Mouse (Mus musculus): ENCODE results near the gene Pde4c. TPM values are rescaled to one million over a fixed set of nuclear protein-coding genes. Genes with fewer than 3 reads are reported as not detected.

Pde4c gene
- polyA plus RNA-seq (2015; fragmentation: Nextera tagmentation; extraction: Ambion mirVana) = 0.14 TPM in 1 of 2 replicates, not detected in the other

GRCm38 (mm10) chr8:70723486-70724210 is at the start of gene Pde4c:
Pde4c (plus strand) TSS chr8:70723720.
- Histone ChIP-seq H3K27ac (replicated peaks) (no peak within 1 kb of the TSS), H3K4me1 (no peaks in the 10 kb centered on the region), H3K36me3 (no peaks in the 10 kb centered on the region), H3K4me2 (no peak within 1 kb of the TSS), H3K9me3 (no peaks in the 10 kb centered on the region), H3K4me3 (no peak within 1 kb of the TSS), H3K27me3 (replicated peaks) (peaks cover 69% of the 10 kb centered on the region), H3K9ac (0 out of 2 replicates have a peak within 1 kb of the TSS, but pooled peaks have one; percentile 40)
- WGBS = 51% methylated on average over 7 of the region's 7 CpGs
- no peak for ATAC-seq (ENCODE audit: extremely low read depth, insufficient number of reproducible peaks, low FRiP score, low TSS enrichment)

GRCm38 (mm10) chr8:70674109-70674508 is 49.4 kb upstream of the Pde4c start:
- Histone ChIP-seq H3K4me2 (peak overlapping the region; percentile 72), H3K4me3 (peak overlapping the region; percentile 74), H3K4me1 (peaks cover 32% of the 10 kb centered on the region), H3K9ac (peak overlapping the region; percentile 81), H3K9me3 (no peaks in the 10 kb centered on the region), H3K36me3 (peaks cover 27% of the 10 kb centered on the region), H3K27me3 (replicated peaks) (no peaks in the 10 kb centered on the region), H3K27ac (replicated peaks) (peak overlapping the region; percentile 96)
- ATAC-seq (ENCODE audit: extremely low read depth, insufficient number of reproducible peaks, low FRiP score, low TSS enrichment) = no peak
- WGBS = 81% methylated on average over 3 of the region's 3 CpGs

- Histone ChIP-seq H3K27me3 (replicated peaks) (no peaks in the 10 kb centered on the region), H3K9me3 (no peaks in the 10 kb centered on the region), H3K9ac (peak overlapping the region; percentile 81; the same call in 1 of the 2 replicates), H3K27ac (replicated peaks) (peak overlapping the region; percentile 96), H3K36me3 (peaks cover 33% of the 10 kb centered on the region), H3K4me2 (peak overlapping the region; percentile 72), H3K4me1 (peaks cover 37% of the 10 kb centered on the region), H3K4me3 (no peak overlapping the region)
- ATAC-seq (ENCODE audit: extremely low read depth, insufficient number of reproducible peaks, low FRiP score, low TSS enrichment) = no peak
- 81% methylated on average over 4 of the region's 4 CpGs for WGBS
Observed at GRCm38 (mm10) chr8:70674716-70675115, 48.8 kb upstream of the Pde4c start.

GRCm38 (mm10) chr8:70675336-70675735 is 48.2 kb upstream of the Pde4c start:
- no peak for ATAC-seq (ENCODE audit: extremely low read depth, insufficient number of reproducible peaks, low FRiP score, low TSS enrichment)
- Histone ChIP-seq H3K4me2 (no peak overlapping the region), H3K9me3 (no peaks in the 10 kb centered on the region), H3K36me3 (peaks cover 35% of the 10 kb centered on the region), H3K4me1 (peaks cover 41% of the 10 kb centered on the region), H3K4me3 (no peak overlapping the region), H3K27ac (replicated peaks) (no peak overlapping the region; the same call in 1 of the 2 replicates), H3K9ac (no peak overlapping the region; the same call in 1 of the 2 replicates), H3K27me3 (replicated peaks) (no peaks in the 10 kb centered on the region)
- 68% methylated on average over 1 of the region's 1 CpGs for WGBS

- no peaks in the 10 kb centered on the region for H3K9me3 ChIP-seq
- H3K36me3 ChIP-seq = peaks cover 35% of the 10 kb centered on the region
- peak overlapping the region; percentile 33; the same call in 1 of the 2 replicates for H3K9ac ChIP-seq
- H3K4me2 ChIP-seq = no peak overlapping the region
- peaks cover 44% of the 10 kb centered on the region for H3K4me1 ChIP-seq
- H3K4me3 ChIP-seq = no peak overlapping the region
- no peak for ATAC-seq (ENCODE audit: extremely low read depth, insufficient number of reproducible peaks, low FRiP score, low TSS enrichment)
- no peaks in the 10 kb centered on the region for H3K27me3 ChIP-seq (replicated peaks)
- no peak overlapping the region for H3K27ac ChIP-seq (replicated peaks)
- 89% methylated on average over 15 of the region's 15 CpGs for WGBS
Observed at GRCm38 (mm10) chr8:70677451-70678080, 46.0 kb upstream of the Pde4c start.

- Histone ChIP-seq H3K4me2 (no peak overlapping the region), H3K9me3 (no peaks in the 10 kb centered on the region), H3K27ac (replicated peaks) (no peak overlapping the region), H3K36me3 (peaks cover 35% of the 10 kb centered on the region), H3K9ac (no peak overlapping the region), H3K4me1 (peaks cover 47% of the 10 kb centered on the region), H3K4me3 (no peak overlapping the region), H3K27me3 (replicated peaks) (no peaks in the 10 kb centered on the region)
- no peak for ATAC-seq (ENCODE audit: extremely low read depth, insufficient number of reproducible peaks, low FRiP score, low TSS enrichment)
Observed at GRCm38 (mm10) chr8:70678679-70679078, 44.8 kb upstream of the Pde4c start.

- 0 out of 2 replicates have a peak overlapping the region, but pooled peaks have one; percentile 21 for H3K27ac ChIP-seq (replicated peaks)
- H3K9ac ChIP-seq = no peak overlapping the region
- H3K9me3 ChIP-seq = no peaks in the 10 kb centered on the region
- peaks cover 39% of the 10 kb centered on the region for H3K4me1 ChIP-seq
- peaks cover 35% of the 10 kb centered on the region for H3K36me3 ChIP-seq
- no peak overlapping the region for H3K4me3 ChIP-seq
- ATAC-seq (ENCODE audit: extremely low read depth, insufficient number of reproducible peaks, low FRiP score, low TSS enrichment) = no peak
- H3K27me3 ChIP-seq (replicated peaks) = no peaks in the 10 kb centered on the region
- WGBS = 90% methylated on average over 4 of the region's 4 CpGs
- no peak overlapping the region for H3K4me2 ChIP-seq
Observed at GRCm38 (mm10) chr8:70679404-70679803, 44.1 kb upstream of the Pde4c start.

GRCm38 (mm10) chr8:70680039-70680438 is 43.5 kb upstream of the Pde4c start:
- Histone ChIP-seq H3K36me3 (peaks cover 35% of the 10 kb centered on the region), H3K9me3 (no peaks in the 10 kb centered on the region), H3K27me3 (replicated peaks) (no peaks in the 10 kb centered on the region), H3K4me1 (peaks cover 33% of the 10 kb centered on the region), H3K4me3 (no peak overlapping the region), H3K9ac (peak overlapping the region; percentile 37; the same call in 1 of the 2 replicates), H3K27ac (replicated peaks) (no peak overlapping the region), H3K4me2 (no peak overlapping the region)
- no peak for ATAC-seq (ENCODE audit: extremely low read depth, insufficient number of reproducible peaks, low FRiP score, low TSS enrichment)
- WGBS = 78% methylated on average over 3 of the region's 3 CpGs

GRCm38 (mm10) chr8:70681410-70681809 is 42.1 kb upstream of the Pde4c start:
- Histone ChIP-seq H3K4me1 (peaks cover 26% of the 10 kb centered on the region), H3K9ac (peak overlapping the region; percentile 81; the same call in 1 of the 2 replicates), H3K4me3 (no peak overlapping the region), H3K4me2 (peak overlapping the region; percentile 61; the same call in 1 of the 2 replicates), H3K27ac (replicated peaks) (peak overlapping the region; percentile 97), H3K9me3 (no peaks in the 10 kb centered on the region), H3K36me3 (peaks cover 32% of the 10 kb centered on the region), H3K27me3 (replicated peaks) (no peaks in the 10 kb centered on the region)
- ATAC-seq (ENCODE audit: extremely low read depth, insufficient number of reproducible peaks, low FRiP score, low TSS enrichment) = no peak
- whole genome bisulfite sequencing = 71% methylated on average over 3 of the region's 3 CpGs

GRCm38 (mm10) chr8:70682193-70682592 is 41.3 kb upstream of the Pde4c start:
- peak; percentile 58 for ATAC-seq (ENCODE audit: extremely low read depth, insufficient number of reproducible peaks, low FRiP score, low TSS enrichment)
- H3K4me1 ChIP-seq = peaks cover 26% of the 10 kb centered on the region
- H3K9ac ChIP-seq = peak overlapping the region; percentile 81
- WGBS = 2% methylated on average over 19 of the region's 19 CpGs
- H3K9me3 ChIP-seq = no peaks in the 10 kb centered on the region
- H3K27me3 ChIP-seq (replicated peaks) = no peaks in the 10 kb centered on the region
- peak overlapping the region; percentile 97 for H3K27ac ChIP-seq (replicated peaks)
- H3K4me2 ChIP-seq = peak overlapping the region; percentile 61
- H3K4me3 ChIP-seq = peak overlapping the region; percentile 33
- H3K36me3 ChIP-seq = peaks cover 27% of the 10 kb centered on the region

- ATAC-seq (ENCODE audit: extremely low read depth, insufficient number of reproducible peaks, low FRiP score, low TSS enrichment) = no peak
- peak overlapping the region; percentile 81 for H3K9ac ChIP-seq
- H3K9me3 ChIP-seq = no peaks in the 10 kb centered on the region
- peak overlapping the region; percentile 33 for H3K4me3 ChIP-seq
- no peaks in the 10 kb centered on the region for H3K27me3 ChIP-seq (replicated peaks)
- H3K27ac ChIP-seq (replicated peaks) = peak overlapping the region; percentile 97
- 58% methylated on average over 3 of the region's 3 CpGs for WGBS
- H3K36me3 ChIP-seq = peaks cover 22% of the 10 kb centered on the region
- H3K4me2 ChIP-seq = peak overlapping the region; percentile 61
- H3K4me1 ChIP-seq = peaks cover 26% of the 10 kb centered on the region
Observed at GRCm38 (mm10) chr8:70682692-70683091, 40.8 kb upstream of the Pde4c start.
